Mouse (Mus musculus) midbrain, embryonic 12.5 days (tissue): ENCODE measurements at regions not wholly inside any gene's neighbourhood (a gene's known extent, or its start where the extent isn't known, plus 50 kb on each side); places are given as distances from the start of the nearest gene placed in this dataset.
A peak's percentile ranks its signal among the peaks of the same experiment; 100 is the strongest.

Source experiments
- ATAC-seq: fragments of 200-750 bp; cut with Nextera tagmentation; 2 replicates; pipeline ENCODE4 v1.8.0; 2017; ENCODE audit warnings: low read depth, moderate TSS enrichment, moderate library complexity; ENCODE audit not compliant: low FRiP score
- H3K27ac ChIP-seq: fragments of 300-500 bp; sonication (generic); replicated peaks from 2 replicates; pipeline ENCODE4 v1.5.1; 2016; ENCODE audit warnings: mild to moderate bottlenecking
- H3K27me3 ChIP-seq: fragments of 300-500 bp; sonication (generic); 2 replicates; pipeline ENCODE4 v1.6.1; 2016; ENCODE audit warnings: mild to moderate bottlenecking
- H3K36me3 ChIP-seq: fragments of 300-500 bp; sonication (generic); 2 replicates; pipeline ENCODE4 v1.6.1; 2016
- H3K4me1 ChIP-seq: fragments of 300-500 bp; sonication (generic); 2 replicates; pipeline ENCODE4 v1.6.1; 2016
- H3K4me2 ChIP-seq: fragments of 300-500 bp; sonication (generic); replicated peaks from 2 replicates; pipeline ENCODE4 v1.6.1; 2016; ENCODE audit warnings: mild to moderate bottlenecking, moderate library complexity
- H3K4me3 ChIP-seq: fragments of 300-500 bp; sonication (generic); 2 replicates; pipeline ENCODE4 v1.5.1; 2016; ENCODE audit warnings: mild to moderate bottlenecking
- H3K9ac ChIP-seq: fragments of 300-500 bp; sonication (generic); replicated peaks from 2 replicates; pipeline ENCODE4 v1.6.1; 2016; ENCODE audit warnings: mild to moderate bottlenecking, moderate library complexity
- H3K9me3 ChIP-seq: fragments of 300-500 bp; sonication (generic); 2 replicates; pipeline ENCODE4 v1.6.1; 2016; ENCODE audit warnings: mild to moderate bottlenecking
- WGBS: fragments of 180-500 bp; shearing (Covaris S2); methylation state at CpG from one replicate; pipeline ENCODE4 v1.1.7; 2016; 5-methylcytosine and 5-hydroxymethylcytosine counted together

DNA sequence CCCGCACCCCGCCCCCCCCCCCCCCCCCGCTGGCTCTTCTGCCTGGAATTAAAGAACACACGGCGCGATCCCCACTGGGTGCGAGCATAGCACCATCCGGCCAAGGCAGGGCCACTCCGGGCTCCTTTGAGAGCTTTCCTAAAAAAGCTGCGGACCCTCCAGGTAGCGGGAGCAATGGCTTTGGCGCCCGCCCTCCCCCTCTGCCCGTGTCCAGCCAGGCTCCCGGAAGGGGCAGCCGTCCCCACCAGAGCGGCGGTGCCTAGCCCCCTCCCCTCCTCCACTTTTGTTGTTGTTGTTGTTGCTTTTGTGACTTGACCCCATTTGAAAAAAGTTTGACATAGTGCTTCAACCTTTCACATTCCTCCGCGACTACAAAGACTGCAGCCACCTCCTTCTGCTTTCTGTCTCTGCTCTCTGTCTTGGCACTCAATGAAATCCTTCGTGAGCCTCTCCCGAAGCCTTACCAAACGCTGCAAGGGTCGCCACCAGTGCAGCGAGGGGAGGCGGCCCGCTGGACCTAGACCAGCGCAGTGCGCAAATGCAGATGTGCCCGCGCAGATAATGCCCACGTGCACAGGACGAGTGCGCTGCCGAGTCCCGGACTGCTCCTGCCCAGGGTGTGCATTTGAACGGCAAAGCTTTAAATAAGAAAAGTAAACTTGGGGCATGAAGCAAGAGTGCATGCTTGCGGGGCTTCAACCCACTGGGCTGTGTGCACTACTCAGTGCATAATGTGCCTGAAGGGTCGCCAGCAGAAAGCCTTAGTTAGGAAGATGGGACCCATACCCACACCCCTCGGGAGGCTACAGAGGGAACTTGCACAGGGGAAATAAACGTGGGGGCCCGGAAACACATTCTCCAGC, 179.0 kb upstream of the Xlr start:
- H3K4me3 ChIP-seq, result peak overlapping the region; percentile 40
- H3K4me1 ChIP-seq, result no peaks in the 10 kb centered on the region
- H3K4me2 ChIP-seq, result peak overlapping the region; percentile 65
- no peaks in the 10 kb centered on the region for H3K9me3 ChIP-seq
- peaks cover 16% of the 10 kb centered on the region for H3K27me3 ChIP-seq
- WGBS, result 26% methylated on average over 34 of the region's 42 CpGs
- no peak overlapping the region for H3K9ac ChIP-seq
- no peak overlapping the region for H3K27ac ChIP-seq
- peak; percentile 73 for ATAC-seq
- H3K36me3 ChIP-seq, result no peaks in the 10 kb centered on the region

DNA sequence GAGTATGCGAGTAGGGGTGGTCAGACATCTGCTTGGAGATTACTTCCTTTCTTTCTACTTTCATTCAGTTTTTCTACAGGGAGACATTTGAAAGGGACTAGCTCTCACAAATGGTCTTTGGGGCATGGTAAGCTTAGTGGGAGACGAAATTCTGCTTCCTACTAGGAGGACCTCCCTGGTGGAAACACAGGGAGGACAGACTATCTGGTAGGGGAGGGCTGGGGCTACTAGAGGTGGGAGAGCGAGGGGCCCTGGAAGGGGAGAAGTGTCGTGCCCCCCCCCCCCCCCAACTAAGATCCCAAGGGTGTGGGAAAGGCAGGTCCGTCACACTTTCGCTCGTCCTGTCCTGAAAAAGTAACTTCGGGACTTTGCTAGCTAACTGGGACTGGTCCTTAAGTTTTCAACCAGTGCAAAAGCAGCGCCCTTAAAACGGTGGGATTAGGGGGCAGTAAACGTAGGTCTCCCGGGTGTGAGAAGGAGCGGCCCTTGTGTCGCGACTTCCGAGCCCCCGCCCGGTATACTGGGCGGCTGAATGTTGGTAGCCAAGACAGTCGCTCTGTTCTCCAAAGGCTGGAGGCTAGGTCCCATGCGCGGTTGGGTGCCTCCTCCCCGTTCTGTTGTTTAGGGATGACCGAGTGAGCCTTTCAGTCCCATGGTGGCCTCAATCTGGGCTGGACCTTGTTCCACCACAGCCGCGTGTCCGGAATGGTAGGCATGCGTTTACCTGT, 178.2 kb upstream of the Xlr start:
- H3K36me3 ChIP-seq, result no peaks in the 10 kb centered on the region
- WGBS, result 21% methylated on average over 26 of the region's 28 CpGs
- no peak overlapping the region for H3K9ac ChIP-seq
- peak overlapping the region; percentile 65 for H3K4me2 ChIP-seq
- peak overlapping the region; percentile 40 for H3K4me3 ChIP-seq
- H3K9me3 ChIP-seq, result no peaks in the 10 kb centered on the region
- H3K4me1 ChIP-seq, result no peaks in the 10 kb centered on the region
- peak; percentile 69 for ATAC-seq
- peaks cover 16% of the 10 kb centered on the region for H3K27me3 ChIP-seq
- no peak overlapping the region for H3K27ac ChIP-seq

DNA sequence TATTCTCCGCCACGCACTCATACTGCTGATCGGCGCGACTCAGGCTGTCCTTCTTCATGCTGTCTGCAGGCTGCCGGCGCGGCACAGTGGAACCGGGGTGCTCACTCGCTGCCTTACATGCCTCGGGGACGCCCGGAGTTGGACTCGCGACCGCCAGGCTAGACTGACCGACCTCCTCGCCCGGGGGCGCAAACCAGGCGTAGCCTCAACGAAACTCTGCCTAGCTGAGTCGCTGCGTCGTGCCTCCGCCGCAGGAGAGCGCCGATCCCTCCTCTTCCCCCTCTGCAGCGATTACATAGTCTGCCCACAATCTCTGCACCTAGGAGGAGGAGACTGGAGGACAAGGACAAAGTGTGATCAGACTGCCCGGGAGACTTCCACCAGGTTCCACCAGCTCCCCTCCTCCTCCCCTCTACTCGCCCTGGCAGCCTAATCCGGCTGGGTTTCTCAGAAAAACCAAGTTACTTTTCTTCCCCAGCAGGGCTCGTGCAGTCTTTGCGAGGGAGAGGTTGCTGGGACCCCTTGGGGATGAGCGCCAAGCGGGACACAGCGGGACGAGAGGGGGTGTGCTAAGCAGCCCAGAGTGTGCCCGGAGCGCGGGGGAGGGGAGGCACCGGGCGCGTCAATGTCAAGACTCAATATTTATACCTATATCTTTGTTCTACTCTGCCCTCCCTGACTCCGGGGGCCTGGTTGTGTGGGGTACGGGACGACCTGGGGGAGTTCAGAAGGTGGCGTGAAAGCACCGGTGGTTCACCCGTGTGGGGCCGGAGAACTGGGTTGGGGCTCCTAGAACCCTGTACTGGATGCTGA, 177.4 kb upstream of the Xlr start:
- H3K36me3 ChIP-seq, result no peaks in the 10 kb centered on the region
- H3K9ac ChIP-seq, result no peak overlapping the region
- no peak overlapping the region for H3K27ac ChIP-seq
- H3K9me3 ChIP-seq, result no peaks in the 10 kb centered on the region
- WGBS, result 22% methylated on average over 50 of the region's 52 CpGs
- peak overlapping the region; percentile 65 for H3K4me2 ChIP-seq
- peaks cover 16% of the 10 kb centered on the region for H3K27me3 ChIP-seq
- H3K4me3 ChIP-seq, result peak overlapping the region; percentile 40
- ATAC-seq, result peak; percentile 59
- H3K4me1 ChIP-seq, result no peaks in the 10 kb centered on the region
